In genomic region chr1:120449662-120450061, GRCm38 (mm10) we compare ENCODE assay signal across 31 mouse cellular contexts. TPM values are rescaled to one million over a fixed set of nuclear protein-coding genes. Genes with fewer than 3 reads are reported as not detected.
A peak's percentile ranks its signal among the peaks of the same experiment; 100 is the strongest.
DNase-seq lines count a peak whose midpoint lies in the region; ATAC-seq and TF ChIP-seq lines count a peak whose summit lies in the region.
"Had no signal": no experiment of that assay in that cellular context is flagged by ENCODE, and none has a peak within 500 bp of the region (broad histone marks: within the 10 kb centered on the region; RNA-seq: fewer than 3 reads in every experiment).

No protein-coding gene starts in this region.

- TF ChIP-seq EP300 in CH12.LX (IDR thresholded peaks at IDR 0.05; ENCODE audit: low read length), result no peak

- no peaks in the 10 kb centered on the region for H3K9me3 ChIP-seq in liver, embryonic 16.5 days (replicated peaks; ENCODE audit: control insufficient read depth, low read length)
- no peaks in the 10 kb centered on the region for H3K9me3 ChIP-seq in liver, embryonic 12.5 days (replicated peaks)
- no peaks in the 10 kb centered on the region for H3K9me3 ChIP-seq in CH12.LX (replicated peaks; ENCODE audit: low read length)
- no peaks in the 10 kb centered on the region for H3K9me3 ChIP-seq in midbrain, embryonic 16.5 days (replicated peaks; ENCODE audit: control insufficient read depth, low read length, poor library complexity, severe bottlenecking)
- H3K9me3 ChIP-seq: forebrain, embryonic 10.5 days; limb, embryonic 10.5 days; lung, embryonic 15.5 days; midbrain, embryonic 15.5 days had no signal

- in situ Hi-C loops in CH12.LX (cut with MboI; ENCODE audit: low pct_ligation_motif_present, low pct_unique_long_range_greater_than_20kb, low sequenced_read_pairs), result no loop called here

- no peak for TF ChIP-seq CTCF in CH12.LX (conservative IDR thresholded peaks at IDR 0.05 in 1 of 2, IDR thresholded peaks at IDR 0.05 in 1 of 2; ENCODE audit: low read depth in 2 of 2, low read length in 2 of 2)
- TF ChIP-seq CTCF in cerebellum, adult 2 months (IDR thresholded peaks at IDR 0.05; ENCODE audit: borderline replicate concordance, insufficient read depth, low read depth, low read length), result no peak

- TF ChIP-seq RAD21 in CH12.LX (IDR thresholded peaks at IDR 0.05; ENCODE audit: low read depth, low read length), result no peak

- DNase-seq in CD4-positive, CD25-positive, alpha-beta regulatory T cell, adult 2 months (ENCODE audit: low read depth, low spot score), result peak; percentile 10
- no peak for DNase-seq in CH12.LX (ENCODE audit: extremely low read depth)
- DNase-seq in cerebellum, adult 2 months, result no peak
- DNase-seq: adrenal gland, postnatal 25 days; cerebellum, adult 11 months; cerebellum, postnatal 10 days; gastrocnemius, postnatal 36 days; heart, postnatal 36 days; kidney, adult 9 months; kidney, postnatal 14 days; liver had no signal

- no peaks in the 10 kb centered on the region for H3K4me1 ChIP-seq in liver, embryonic 16.5 days (ENCODE audit: control insufficient read depth, low read depth, low read length)
- no peaks in the 10 kb centered on the region for H3K4me1 ChIP-seq in liver, embryonic 12.5 days
- H3K4me1 ChIP-seq in CH12.LX (ENCODE audit: control insufficient read depth in 1 of 2, insufficient read depth in 2 of 2), result peaks cover 0 to 29% of the 10 kb centered on the region in 2 experiments; a peak in 2 of 4 replicates
- no peaks in the 10 kb centered on the region for H3K4me1 ChIP-seq in cerebellum, adult 2 months (ENCODE audit: control insufficient read depth, insufficient read depth, low read length)
- H3K4me1 ChIP-seq in midbrain, embryonic 16.5 days (ENCODE audit: control insufficient read depth, insufficient read depth, low read length), result no peaks in the 10 kb centered on the region
- H3K4me1 ChIP-seq: forebrain, embryonic 10.5 days; limb, embryonic 10.5 days; lung, embryonic 15.5 days; midbrain, embryonic 15.5 days had no signal

- TF ChIP-seq POLR2A in CH12.LX (IDR thresholded peaks at IDR 0.05; ENCODE audit: low read depth, low read length), result no peak
- no peak for TF ChIP-seq POLR2A in cerebellum, adult 2 months (IDR thresholded peaks at IDR 0.05; ENCODE audit: borderline replicate concordance, insufficient read depth, low read length)

- H3K36me3 ChIP-seq in liver, embryonic 16.5 days (ENCODE audit: control insufficient read depth, insufficient read depth), result no peaks in the 10 kb centered on the region
- no peaks in the 10 kb centered on the region for H3K36me3 ChIP-seq in liver, embryonic 12.5 days
- H3K36me3 ChIP-seq in CH12.LX (replicated peaks in 1 of 2; ENCODE audit: control insufficient read depth in 1 of 2, insufficient read depth in 1 of 2, low read length in 1 of 2), result no peaks in the 10 kb centered on the region
- no peaks in the 10 kb centered on the region for H3K36me3 ChIP-seq in midbrain, embryonic 16.5 days (ENCODE audit: control insufficient read depth, insufficient read depth, low read length)
- H3K36me3 ChIP-seq: forebrain, embryonic 10.5 days; limb, embryonic 10.5 days; lung, embryonic 15.5 days; midbrain, embryonic 15.5 days had no signal

- no peaks in the 10 kb centered on the region for H3K27me3 ChIP-seq in liver, embryonic 16.5 days (ENCODE audit: control insufficient read depth, insufficient read depth, low read depth, low read length)
- no peaks in the 10 kb centered on the region for H3K27me3 ChIP-seq in liver, embryonic 12.5 days (replicated peaks)
- no peaks in the 10 kb centered on the region for H3K27me3 ChIP-seq in CH12.LX (replicated peaks)
- H3K27me3 ChIP-seq in cerebellum, adult 2 months (ENCODE audit: control insufficient read depth, insufficient read depth, low read length), result no peaks in the 10 kb centered on the region; the same call in 1 of the 2 replicates
- H3K27me3 ChIP-seq in midbrain, embryonic 16.5 days (ENCODE audit: control insufficient read depth, insufficient read depth, low read depth, low read length), result no peaks in the 10 kb centered on the region
- H3K27me3 ChIP-seq: lung, embryonic 15.5 days; midbrain, embryonic 15.5 days had no signal

- H3K27ac ChIP-seq in liver, embryonic 16.5 days (ENCODE audit: low read length), result no peak overlapping the region
- H3K27ac ChIP-seq in liver, embryonic 12.5 days, result no peak overlapping the region
- H3K27ac ChIP-seq in CH12.LX (ENCODE audit: insufficient read depth, low read depth), result no peak overlapping the region
- no peak overlapping the region for H3K27ac ChIP-seq in cerebellum, adult 2 months (ENCODE audit: insufficient read depth, low read length)
- no peak overlapping the region for H3K27ac ChIP-seq in midbrain, embryonic 16.5 days (ENCODE audit: low read length)
- H3K27ac ChIP-seq: forebrain, embryonic 10.5 days; hindbrain, embryonic 14.5 days; limb, embryonic 10.5 days; lung, embryonic 15.5 days; midbrain, embryonic 15.5 days; stomach, postnatal 0 days had no signal

- no peak for ATAC-seq in CD4-positive, CD25-positive, alpha-beta regulatory T cell, adult 4 months
- ATAC-seq in liver, embryonic 16.5 days (ENCODE audit: low read depth), result peak; percentile 39; the same call in 1 of the 2 replicates
- ATAC-seq in liver, embryonic 12.5 days, result no peak
- ATAC-seq in megakaryocyte, adult 5-6 weeks (ENCODE audit: poor library complexity, severe bottlenecking), result peak; percentile 57
- no peak for ATAC-seq in midbrain, embryonic 16.5 days
- ATAC-seq: forebrain, embryonic 16.5 days; midbrain, embryonic 15.5 days had no signal

- H3K4me3 ChIP-seq in liver, embryonic 16.5 days (ENCODE audit: low read depth, low read length), result no peak overlapping the region
- no peak overlapping the region for H3K4me3 ChIP-seq in liver, embryonic 12.5 days
- H3K4me3 ChIP-seq in CH12.LX (replicated peaks in 1 of 3; ENCODE audit: low read depth in 2 of 3, low read length in 2 of 3, poor library complexity in 1 of 3), result no peak overlapping the region
- no peak overlapping the region for H3K4me3 ChIP-seq in cerebellum, adult 2 months (replicated peaks; ENCODE audit: insufficient read depth, low read depth, low read length)
- no peak overlapping the region for H3K4me3 ChIP-seq in midbrain, embryonic 16.5 days (ENCODE audit: low read depth, low read length)
- H3K4me3 ChIP-seq: forebrain, embryonic 10.5 days; limb, embryonic 10.5 days; lung, embryonic 15.5 days; midbrain, embryonic 15.5 days; myocyte had no signal

- dilution Hi-C loops in CH12.LX (cut with MboI; ENCODE audit: extremely low pct_ligation_motif_present, extremely low pct_unique_long_range_greater_than_20kb, low sequenced_read_pairs), result no loop called here

- H3K9ac ChIP-seq in liver, embryonic 16.5 days (ENCODE audit: low read depth, low read length), result no peak overlapping the region
- H3K9ac ChIP-seq in liver, embryonic 12.5 days, result no peak overlapping the region
- H3K9ac ChIP-seq in CH12.LX (ENCODE audit: insufficient read depth, low read depth), result no peak overlapping the region
- no peak overlapping the region for H3K9ac ChIP-seq in midbrain, embryonic 16.5 days (ENCODE audit: low read depth, low read length)
- H3K9ac ChIP-seq: hindbrain, embryonic 14.5 days; lung, embryonic 15.5 days; midbrain, embryonic 15.5 days had no signal

- 2% methylated on average over 2 of the region's 2 CpGs for WGBS in liver, embryonic 16.5 days (ENCODE audit: insufficient replicate concordance)
- WGBS in liver, embryonic 12.5 days (ENCODE audit: insufficient replicate concordance), result 16% methylated on average over 2 of the region's 2 CpGs
- WGBS in cerebellum, adult 2 months, result 65% methylated on average over 2 of the region's 2 CpGs
- WGBS in midbrain, embryonic 16.5 days, result 84% methylated on average over 2 of the region's 2 CpGs

- no peak overlapping the region for H3K4me2 ChIP-seq in liver, embryonic 16.5 days (ENCODE audit: low read depth, low read length)
- no peak overlapping the region for H3K4me2 ChIP-seq in liver, embryonic 12.5 days
- H3K4me2 ChIP-seq in CH12.LX (ENCODE audit: insufficient read depth, low read depth, poor library complexity, severe bottlenecking), result no peak overlapping the region
- H3K4me2 ChIP-seq in midbrain, embryonic 16.5 days (ENCODE audit: low read length), result no peak overlapping the region
- H3K4me2 ChIP-seq: hindbrain, embryonic 14.5 days; lung, embryonic 15.5 days; midbrain, embryonic 15.5 days had no signal

- no peaks in the 10 kb centered on the region for H3K79me2 ChIP-seq in CH12.LX (replicated peaks; ENCODE audit: control insufficient read depth, extremely low read depth, insufficient read depth, poor library complexity, severe bottlenecking)

TF ChIP-seq in CH12.LX, 34 proteins besides CTCF, POLR2A, EP300 and RAD21:
- TF ChIP-seq ZNF384 (IDR thresholded peaks at IDR 0.05; ENCODE audit: low read depth, low read length) (peak; percentile 51; the same call in 1 of the 2 replicates), MYC (IDR thresholded peaks at IDR 0.05; ENCODE audit: low read depth, low read length) (no peak)

RNA-seq across cellular contexts. Expression of gene Marco, which starts 55.2 kb away (rescaled TPM):
- polyA plus RNA-seq in CD4-positive, CD25-positive, alpha-beta regulatory T cell, adult 4 months (2017; shearing (Covaris generic)), result under 1 TPM in 1 of 2 experiments, not detected in 1; 0.85 TPM
- polyA plus RNA-seq in liver, embryonic 16.5 days (2015; fragmentation: Nextera tagmentation; extraction: Ambion mirVana), result 45.2 and 50.8 TPM in 2 replicates
- polyA plus RNA-seq in liver, embryonic 12.5 days (2016; fragmentation: Nextera tagmentation; extraction: Ambion mirVana), result 11.9 and 13.0 TPM in 2 replicates
- total RNA-seq in CH12.LX (2012; rRNA removed), result 0.17 and 0.76 TPM in 2 replicates
- 0.15 and 0.19 TPM in 2 replicates for total RNA-seq in CH12.LX (2014; rRNA removed)
- polyA plus RNA-seq in CH12.LX (2012; ENCODE audit: insufficient read length, low read depth), result 0.59 and 0.79 TPM in 2 replicates
- not detected in 2 replicates for total RNA-seq in megakaryocyte, adult 5-6 weeks (2015)
- not detected in 2 replicates for total RNA-seq in megakaryocyte, adult 5-6 weeks (2017)
- polyA plus RNA-seq in cerebellum, adult 2 months (2012; rRNA removed), result 0.10 TPM in 1 of 2 replicates, not detected in the other
- 0.15 TPM in 1 of 2 replicates, not detected in the other for polyA plus RNA-seq in midbrain, embryonic 16.5 days (2015; fragmentation: Nextera tagmentation; extraction: Ambion mirVana)
- total RNA-seq: adrenal gland, postnatal 25 days; ES-E14; layer of hippocampus, adult 8-10 months; left cerebral cortex, adult 8-10 months; megakaryocyte-erythroid progenitor cell, adult 5-6 weeks had no signal
- polyA plus RNA-seq: forebrain, embryonic 10.5 days; heart, embryonic 14.5 days; intestine, embryonic 14.5 days; limb, embryonic 10.5 days; myocyte; neural tube, embryonic 14.5 days had no signal

Comparison
In these comparisons a context has a peak if more than half of its experiments do, and no peak if none do; other contexts are left out.
1. ATAC-seq: peak in liver, embryonic 16.5 days (single experiment) and megakaryocyte, adult 5-6 weeks (single experiment); none in CD4-positive, CD25-positive, alpha-beta regulatory T cell, adult 4 months (single experiment), liver, embryonic 12.5 days (single experiment) and midbrain, embryonic 16.5 days (single experiment).